Mouse (Mus musculus) liver, postnatal 0 days (tissue): Measurements from ENCODE around the gene Slbp.
A peak's percentile ranks its signal among the peaks of the same experiment; 100 is the strongest.

ENCODE experiments used
- CTCF ChIP-seq: sonication (generic); IDR thresholded peaks from 2 replicates; pipeline ENCODE4 v1.5.1; 2016; ENCODE audit warnings: antibody characterized with exemption, low read depth
- EP300 ChIP-seq: IDR thresholded peaks from 2 replicates; pipeline ENCODE4 v1.6.1; 2016; ENCODE audit warnings: antibody characterized with exemption, low read depth, mild to moderate bottlenecking

DNA sequence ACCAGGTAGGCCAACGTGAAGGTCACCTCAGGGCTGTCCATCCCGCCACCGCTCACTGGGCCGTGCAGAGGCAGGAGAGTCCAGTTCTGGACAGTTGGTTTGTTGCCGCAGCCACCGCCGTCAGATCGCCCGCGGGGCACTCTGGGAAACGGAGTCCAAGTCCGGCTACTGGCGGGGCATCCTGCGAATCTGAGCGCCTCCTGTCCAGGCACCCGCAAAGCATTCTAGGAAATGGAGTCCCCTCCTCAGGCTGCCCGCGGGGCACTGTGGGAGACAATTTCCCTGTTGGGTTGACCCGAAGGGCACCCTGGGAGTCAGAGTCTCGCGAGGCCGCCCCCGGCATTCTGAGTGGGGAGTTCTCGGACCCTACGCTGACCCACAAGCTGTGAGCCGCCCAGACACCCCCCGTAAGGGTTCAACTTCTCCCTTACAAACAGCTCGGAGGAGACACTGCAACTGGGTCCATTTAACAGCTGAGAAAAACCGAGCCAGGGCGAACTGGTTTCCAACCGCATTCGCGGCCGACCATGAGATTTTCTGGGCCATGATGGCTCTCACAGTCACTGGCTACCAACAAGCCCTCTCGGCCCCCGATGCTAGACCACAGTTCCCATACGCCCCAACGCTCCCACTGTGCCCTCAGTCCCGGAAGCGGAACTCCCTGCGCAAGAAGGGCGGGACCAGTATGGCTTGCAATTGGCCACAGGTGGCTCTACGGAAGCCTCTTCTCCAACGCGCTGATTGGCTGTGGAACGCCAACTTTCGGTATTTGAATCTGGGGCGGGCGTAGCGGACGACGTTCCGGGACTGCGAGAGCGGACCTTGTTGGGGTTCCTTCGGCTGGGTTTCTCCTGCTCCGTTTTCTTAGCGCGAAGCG lies 5.7 kb upstream of the Slbp start, which contains the start of the genes Tacc3 and Tmem129:
- TF ChIP-seq CTCF (0 out of 2 replicates have a peak, but pooled peaks have one; percentile 0), EP300 (peak; percentile 53; the same call in 1 of the 2 replicates)
